Mouse (Mus musculus) heart, embryonic 15.5 days (tissue): Measurements from ENCODE around the gene Dnmt3l. TPM values are rescaled to one million over a fixed set of nuclear protein-coding genes. Genes with fewer than 3 reads are reported as not detected.
"Not testable (repeated sequence)": the region's sequence is repeated elsewhere in the genome, so short reads cannot be mapped to it uniquely, and the experiment has no call there.

ENCODE experiments used
- ATAC-seq: fragments of 200-750 bp; cut with Nextera tagmentation; replicated peaks from 2 replicates; pipeline ENCODE4 v1.8.0; 2017; ENCODE audit warnings: low read depth, moderate TSS enrichment; ENCODE audit not compliant: insufficient number of reproducible peaks, insufficient read depth, low FRiP score
- H3K27ac ChIP-seq: fragments of 300-500 bp; sonication (generic); 2 replicates; pipeline ENCODE4 v1.5.1; 2015; ENCODE audit warnings: mild to moderate bottlenecking, inconsistent platforms
- H3K27me3 ChIP-seq: fragments of 300-500 bp; sonication (generic); 2 replicates; pipeline ENCODE4 v1.6.1; 2015; ENCODE audit warnings: inconsistent platforms
- H3K36me3 ChIP-seq: fragments of 300-500 bp; sonication (generic); 2 replicates; pipeline ENCODE4 v1.6.1; 2015; ENCODE audit warnings: mild to moderate bottlenecking, inconsistent platforms
- H3K4me1 ChIP-seq: fragments of 300-500 bp; sonication (generic); replicated peaks from 2 replicates; pipeline ENCODE4 v1.6.1; 2015; ENCODE audit warnings: inconsistent platforms
- H3K4me2 ChIP-seq: fragments of 300-500 bp; sonication (generic); 2 replicates; pipeline ENCODE4 v1.6.1; 2015; ENCODE audit warnings: inconsistent platforms, mild to moderate bottlenecking, moderate library complexity
- H3K4me3 ChIP-seq: fragments of 300-500 bp; sonication (generic); 2 replicates; pipeline ENCODE4 v1.5.1; 2015; ENCODE audit warnings: mild to moderate bottlenecking, inconsistent platforms
- H3K9ac ChIP-seq: fragments of 300-500 bp; sonication (generic); 2 replicates; pipeline ENCODE4 v1.6.1; 2015; ENCODE audit warnings: mild to moderate bottlenecking, inconsistent platforms
- H3K9me3 ChIP-seq: fragments of 300-500 bp; sonication (generic); replicated peaks from 2 replicates; pipeline ENCODE4 v1.6.1; 2016; ENCODE audit warnings: inconsistent platforms
- WGBS: fragments of 180-500 bp; shearing (Covaris S2); methylation state at CpG from one replicate; pipeline ENCODE4 v1.1.7; 2015; ENCODE audit warnings: mixed read lengths; 5-methylcytosine and 5-hydroxymethylcytosine counted together
- polyA plus RNA-seq: library from polyadenylated mRNA; unstranded; fragments of >200 nt; fragmentation: Nextera tagmentation; extraction: Ambion mirVana; gene quantifications from 2 replicates; pipeline ENCODE4 v1.2.1, GENCODE M21; 2015

Gene Dnmt3l
- polyA plus RNA-seq, 1 experiment from 2014 or later, result not detected

- no peak overlapping the region for H3K4me3 ChIP-seq
- H3K36me3 ChIP-seq, result no peaks in the 10 kb centered on the region
- ATAC-seq, result no peak
- no peaks in the 10 kb centered on the region; the same call in none of the 2 replicates for H3K4me1 ChIP-seq
- 61% methylated on average over 10 of the region's 10 CpGs for WGBS
- H3K27ac ChIP-seq, result no peak overlapping the region
- no peaks in the 10 kb centered on the region for H3K9me3 ChIP-seq
- 0 out of 2 replicates have a peak, but pooled peaks cover 5% of the 10 kb centered on the region for H3K27me3 ChIP-seq
- H3K4me2 ChIP-seq, result no peak overlapping the region
- H3K9ac ChIP-seq, result no peak overlapping the region
Observed at GRCm38 (mm10) chr10:78086444-78087061, 44.8 kb downstream of the Dnmt3l start.

GRCm38 (mm10) chr10:78087101-78087511 is 45.4 kb downstream of the Dnmt3l start:
- Histone ChIP-seq H3K4me1 (no peaks in the 10 kb centered on the region; the same call in none of the 2 replicates), H3K27ac (no peak overlapping the region), H3K27me3 (0 out of 2 replicates have a peak, but pooled peaks cover 5% of the 10 kb centered on the region), H3K4me3 (no peak overlapping the region), H3K36me3 (no peaks in the 10 kb centered on the region), H3K4me2 (no peak overlapping the region), H3K9ac (no peak overlapping the region), H3K9me3 (no peaks in the 10 kb centered on the region)
- ATAC-seq, result no peak
- 71% methylated on average over 6 of the region's 6 CpGs for WGBS

GRCm38 (mm10) chr10:78090246-78090645 is 48.5 kb downstream of the Dnmt3l start:
- H3K9ac ChIP-seq, result no peak overlapping the region
- 0 out of 2 replicates have a peak, but pooled peaks cover 5% of the 10 kb centered on the region for H3K27me3 ChIP-seq
- no peaks in the 10 kb centered on the region for H3K36me3 ChIP-seq
- no peaks in the 10 kb centered on the region for H3K9me3 ChIP-seq
- H3K27ac ChIP-seq, result no peak overlapping the region
- no peak for ATAC-seq
- 25% methylated on average over 6 of the region's 6 CpGs for WGBS
- no peak overlapping the region for H3K4me2 ChIP-seq
- no peaks in the 10 kb centered on the region; the same call in none of the 2 replicates for H3K4me1 ChIP-seq
- H3K4me3 ChIP-seq, result no peak overlapping the region

- 0 out of 2 replicates have a peak, but pooled peaks cover 5% of the 10 kb centered on the region for H3K27me3 ChIP-seq
- no peaks in the 10 kb centered on the region; the same call in none of the 2 replicates for H3K4me1 ChIP-seq
- no peaks in the 10 kb centered on the region for H3K36me3 ChIP-seq
- H3K27ac ChIP-seq, result no peak overlapping the region
- H3K9me3 ChIP-seq, result no peaks in the 10 kb centered on the region
- no peak overlapping the region for H3K4me2 ChIP-seq
- no peak overlapping the region for H3K9ac ChIP-seq
- no peak for ATAC-seq
- 66% methylated on average over 4 of the region's 4 CpGs for WGBS
- H3K4me3 ChIP-seq, result no peak overlapping the region
Observed at GRCm38 (mm10) chr10:78090706-78091491, 49.2 kb downstream of the Dnmt3l start.

GRCm38 (mm10) chr10:78091865-78092724 is 50.3 kb downstream of the Dnmt3l start:
- Histone ChIP-seq H3K27me3 (0 out of 2 replicates have a peak, but pooled peaks cover 5% of the 10 kb centered on the region), H3K4me1 (no peaks in the 10 kb centered on the region; the same call in none of the 2 replicates), H3K9ac (no peak overlapping the region), H3K27ac (no peak overlapping the region), H3K4me2 (no peak overlapping the region), H3K9me3 (no peaks in the 10 kb centered on the region), H3K4me3 (no peak overlapping the region), H3K36me3 (no peaks in the 10 kb centered on the region)
- whole genome bisulfite sequencing, result 76% methylated on average over 23 of the region's 23 CpGs
- no peak for ATAC-seq

- no peak for ATAC-seq
- 88% methylated on average over 13 of the region's 13 CpGs for WGBS
- H3K4me1 ChIP-seq, result no peaks in the 10 kb centered on the region; the same call in none of the 2 replicates
- 0 out of 2 replicates have a peak, but pooled peaks cover 5% of the 10 kb centered on the region for H3K27me3 ChIP-seq
- no peaks in the 10 kb centered on the region for H3K36me3 ChIP-seq
- H3K4me2 ChIP-seq, result no peak overlapping the region
- no peak overlapping the region for H3K27ac ChIP-seq
- no peaks in the 10 kb centered on the region for H3K9me3 ChIP-seq
- H3K4me3 ChIP-seq, result no peak overlapping the region
- H3K9ac ChIP-seq, result no peak overlapping the region
Observed at GRCm38 (mm10) chr10:78092725-78093029, 50.9 kb downstream of the Dnmt3l start.

GRCm38 (mm10) chr10:78095221-78095620 is 53.5 kb downstream of the Dnmt3l start:
- Histone ChIP-seq H3K36me3 (no peaks in the 10 kb centered on the region), H3K4me1 (no peaks in the 10 kb centered on the region; the same call in none of the 2 replicates), H3K27ac (no peak overlapping the region), H3K4me3 (no peak overlapping the region), H3K4me2 (no peak overlapping the region), H3K9ac (no peak overlapping the region), H3K27me3 (0 out of 2 replicates have a peak, but pooled peaks cover 5% of the 10 kb centered on the region), H3K9me3 (no peaks in the 10 kb centered on the region)
- no peak for ATAC-seq

- H3K9ac ChIP-seq, result no peak overlapping the region
- no peak overlapping the region for H3K4me3 ChIP-seq
- no peak overlapping the region for H3K27ac ChIP-seq
- no peaks in the 10 kb centered on the region for H3K36me3 ChIP-seq
- no peak for ATAC-seq
- no peak overlapping the region for H3K4me2 ChIP-seq
- H3K9me3 ChIP-seq, result no peaks in the 10 kb centered on the region
- H3K4me1 ChIP-seq, result peaks cover 5% of the 10 kb centered on the region
- 74% methylated on average over 5 of the region's 5 CpGs for WGBS
- 0 out of 2 replicates have a peak, but pooled peaks cover under 1% of the 10 kb centered on the region for H3K27me3 ChIP-seq
Observed at GRCm38 (mm10) chr10:78095954-78096931, 54.5 kb downstream of the Dnmt3l start.

GRCm38 (mm10) chr10:78099860-78100259 is 58.1 kb downstream of the Dnmt3l start:
- H3K4me3 ChIP-seq, H3K9me3 ChIP-seq, H3K27ac ChIP-seq, H3K36me3 ChIP-seq, H3K27me3 ChIP-seq, H3K4me2 ChIP-seq, H3K9ac ChIP-seq, ATAC-seq, H3K4me1 ChIP-seq: not testable (repeated sequence)

GRCm38 (mm10) chr10:78100989-78101780 is 59.4 kb downstream of the Dnmt3l start:
- Histone ChIP-seq H3K27me3 (no peaks in the 10 kb centered on the region), H3K27ac (no peak overlapping the region), H3K4me2 (peak overlapping the region; percentile 55), H3K4me1 (peaks cover 9% of the 10 kb centered on the region), H3K9me3 (no peaks in the 10 kb centered on the region), H3K4me3 (peak overlapping the region; percentile 24), H3K36me3 (no peaks in the 10 kb centered on the region), H3K9ac (no peak overlapping the region)
- no peak for ATAC-seq
- WGBS, result 12% methylated on average over 16 of the region's 16 CpGs
